Mouse (Mus musculus) forebrain, postnatal 0 days (tissue): ENCODE measurements at regions not wholly inside any gene's neighbourhood (a gene's known extent, or its start where the extent isn't known, plus 50 kb on each side); places are given as distances from the start of the nearest gene placed in this dataset.

Experiments used
- ATAC-seq: fragments of 200-750 bp; cut with Nextera tagmentation; 2 replicates; pipeline ENCODE4 v1.8.0; 2017; ENCODE audit warnings: mild to moderate bottlenecking, moderate library complexity
- DNase-seq: peaks from one replicate; pipeline ENCODE4 v3.0.0-alpha.2; 2015
- H3K27ac ChIP-seq: fragments of 300-500 bp; sonication (generic); 2 replicates; pipeline ENCODE4 v1.5.1; 2014; ENCODE audit warnings: low read depth, mild to moderate bottlenecking, antibody characterized with exemption, low read length, moderate library complexity, mixed read lengths
- H3K27me3 ChIP-seq: fragments of 300-500 bp; sonication (generic); 2 replicates; pipeline ENCODE4 v1.6.1; 2014; ENCODE audit warnings: mild to moderate bottlenecking, low read length, mixed read lengths; ENCODE audit not compliant: insufficient read depth
- H3K36me3 ChIP-seq: fragments of 300-500 bp; sonication (generic); 2 replicates; pipeline ENCODE4 v1.6.1; 2014; ENCODE audit warnings: mild to moderate bottlenecking, moderate library complexity; ENCODE audit not compliant: insufficient read depth
- H3K4me1 ChIP-seq: fragments of 300-500 bp; sonication (generic); 2 replicates; pipeline ENCODE4 v1.6.1; 2014; ENCODE audit warnings: antibody characterized with exemption; ENCODE audit not compliant: insufficient read depth
- H3K4me2 ChIP-seq: fragments of 300-500 bp; sonication (generic); 2 replicates; pipeline ENCODE4 v1.6.1; 2014; ENCODE audit warnings: low read depth, mild to moderate bottlenecking, moderate library complexity
- H3K4me3 ChIP-seq: fragments of 300-500 bp; sonication (generic); 2 replicates; pipeline ENCODE4 v1.5.1; 2014; ENCODE audit warnings: low read depth, low read length, mixed read lengths
- H3K9ac ChIP-seq: fragments of 300-500 bp; sonication (generic); 2 replicates; pipeline ENCODE4 v1.6.1; 2014; ENCODE audit warnings: mild to moderate bottlenecking
- H3K9me3 ChIP-seq: fragments of 300-500 bp; sonication (generic); 2 replicates; pipeline ENCODE4 v1.6.1; 2016; ENCODE audit warnings: low read length
- CTCF ChIP-seq: sonication (generic); IDR thresholded peaks from 2 replicates; pipeline ENCODE4 v1.5.1; 2016; ENCODE audit warnings: antibody characterized with exemption, control low read depth, low read depth
- WGBS: fragments of 180-500 bp; shearing (Covaris S2); extraction: QIAGEN DNeasy Blood & Tissue Kit; methylation state at CpG from one replicate; pipeline ENCODE4 v1.1.7; 2014; 5-methylcytosine and 5-hydroxymethylcytosine counted together

DNA sequence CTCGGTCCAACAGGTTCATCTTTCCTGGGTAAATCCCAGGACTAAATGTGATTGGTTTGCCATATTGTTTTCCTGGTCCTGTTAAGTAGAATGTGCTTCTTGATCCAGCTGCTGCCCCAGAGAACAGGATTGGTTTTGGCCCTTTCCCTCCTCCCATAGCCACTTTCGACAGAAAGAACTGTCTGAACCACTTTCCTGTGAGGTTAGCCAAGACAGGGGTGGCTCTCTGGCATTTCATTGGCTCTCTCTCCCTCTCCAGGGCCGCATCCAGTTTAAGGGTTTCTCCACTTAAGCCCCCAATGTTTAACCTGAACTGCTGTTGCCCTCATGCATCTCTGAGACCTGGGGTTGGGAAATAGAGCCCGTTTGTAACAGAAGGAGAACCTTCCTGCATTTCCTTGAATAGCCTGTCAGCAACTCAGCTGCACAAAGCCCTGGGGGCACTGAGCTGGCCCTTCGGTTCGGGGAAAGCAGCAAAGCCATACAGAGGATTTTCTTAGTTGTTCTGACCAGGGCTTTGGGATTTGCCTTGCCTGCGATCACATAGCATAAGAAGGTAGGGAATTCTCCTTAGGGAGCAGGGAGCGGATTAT, 109.7 kb downstream of the Snx19 start:
- Histone ChIP-seq H3K27me3 (no peaks in the 10 kb centered on the region), H3K4me2 (no peak overlapping the region), H3K4me1 (peaks cover 15% of the 10 kb centered on the region), H3K27ac (no peak overlapping the region), H3K36me3 (no peaks in the 10 kb centered on the region), H3K9ac (no peak overlapping the region), H3K9me3 (no peaks in the 10 kb centered on the region), H3K4me3 (no peak overlapping the region)
- ATAC-seq: no peak
- 53% methylated on average over 8 of the region's 8 CpGs for WGBS
- DNase-seq: no peak
- no peak for TF ChIP-seq CTCF

- 62% methylated on average over 4 of the region's 4 CpGs for WGBS
- Histone ChIP-seq H3K4me3 (no peak overlapping the region), H3K4me2 (no peak overlapping the region), H3K27ac (peak overlapping the region; percentile 64; the same call in 1 of the 2 replicates), H3K4me1 (peaks cover 15% of the 10 kb centered on the region), H3K9ac (no peak overlapping the region), H3K36me3 (no peaks in the 10 kb centered on the region), H3K9me3 (no peaks in the 10 kb centered on the region), H3K27me3 (no peaks in the 10 kb centered on the region)
- no peak for DNase-seq
- TF ChIP-seq CTCF: no peak
- ATAC-seq: no peak
These were observed 108.1 kb downstream of the Snx19 start for GRCm38 (mm10) chr9:30534961-30535360.

GRCm38 (mm10) chr9:30533780-30534343, 107.0 kb downstream of the Snx19 start:
- peak overlapping the region; percentile 19; the same call in 1 of the 2 replicates for H3K4me2 ChIP-seq
- H3K36me3 ChIP-seq: no peaks in the 10 kb centered on the region
- H3K9me3 ChIP-seq: no peaks in the 10 kb centered on the region
- no peak overlapping the region for H3K9ac ChIP-seq
- H3K4me1 ChIP-seq: peaks cover 15% of the 10 kb centered on the region
- DNase-seq (peak; percentile 86), ATAC-seq (peak; percentile 97)
- 17% methylated on average over 11 of the region's 11 CpGs for WGBS
- no peak for TF ChIP-seq CTCF
- no peaks in the 10 kb centered on the region for H3K27me3 ChIP-seq
- peak overlapping the region; percentile 73 for H3K27ac ChIP-seq
- H3K4me3 ChIP-seq: no peak overlapping the region

- ATAC-seq (no peak), DNase-seq (no peak)
- Histone ChIP-seq H3K9ac (no peak overlapping the region), H3K4me1 (peaks cover 15% of the 10 kb centered on the region), H3K4me3 (no peak overlapping the region), H3K9me3 (no peaks in the 10 kb centered on the region), H3K36me3 (no peaks in the 10 kb centered on the region), H3K27ac (peak overlapping the region; percentile 73), H3K4me2 (no peak overlapping the region; the same call in 1 of the 2 replicates), H3K27me3 (no peaks in the 10 kb centered on the region)
- TF ChIP-seq CTCF: no peak
- WGBS: 62% methylated on average over 9 of the region's 9 CpGs
These were observed 106.3 kb downstream of the Snx19 start for GRCm38 (mm10) chr9:30533091-30533779.

DNA sequence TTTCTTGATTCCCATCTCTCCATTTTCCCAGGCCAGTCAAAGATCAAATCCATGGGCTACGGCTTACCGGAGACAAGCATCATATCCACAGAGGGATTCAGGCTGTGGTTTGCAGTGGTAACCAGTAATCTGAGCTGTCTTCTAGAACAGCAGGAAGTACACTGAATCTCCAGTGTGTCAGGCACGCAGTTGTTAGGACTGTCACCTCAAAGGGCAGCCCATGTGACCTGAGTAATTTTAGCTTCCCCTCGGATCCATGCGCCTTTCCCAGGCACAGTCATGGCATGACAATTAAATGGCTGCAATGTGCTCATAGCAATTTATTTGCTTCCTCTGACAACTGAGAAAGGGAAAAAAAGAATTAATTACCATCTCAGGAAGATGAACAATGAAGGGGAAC, 98.2 kb downstream of the Snx19 start:
- 70% methylated on average over 5 of the region's 5 CpGs for WGBS
- no peaks in the 10 kb centered on the region for H3K36me3 ChIP-seq
- no peaks in the 10 kb centered on the region for H3K27me3 ChIP-seq
- H3K27ac ChIP-seq: no peak overlapping the region
- ATAC-seq (peak; percentile 25; the same call in 1 of the 2 replicates), DNase-seq (no peak)
- no peak for TF ChIP-seq CTCF
- H3K4me1 ChIP-seq: no peaks in the 10 kb centered on the region
- H3K9ac ChIP-seq: no peak overlapping the region
- no peaks in the 10 kb centered on the region for H3K9me3 ChIP-seq
- H3K4me3 ChIP-seq: no peak overlapping the region
- no peak overlapping the region for H3K4me2 ChIP-seq

DNA sequence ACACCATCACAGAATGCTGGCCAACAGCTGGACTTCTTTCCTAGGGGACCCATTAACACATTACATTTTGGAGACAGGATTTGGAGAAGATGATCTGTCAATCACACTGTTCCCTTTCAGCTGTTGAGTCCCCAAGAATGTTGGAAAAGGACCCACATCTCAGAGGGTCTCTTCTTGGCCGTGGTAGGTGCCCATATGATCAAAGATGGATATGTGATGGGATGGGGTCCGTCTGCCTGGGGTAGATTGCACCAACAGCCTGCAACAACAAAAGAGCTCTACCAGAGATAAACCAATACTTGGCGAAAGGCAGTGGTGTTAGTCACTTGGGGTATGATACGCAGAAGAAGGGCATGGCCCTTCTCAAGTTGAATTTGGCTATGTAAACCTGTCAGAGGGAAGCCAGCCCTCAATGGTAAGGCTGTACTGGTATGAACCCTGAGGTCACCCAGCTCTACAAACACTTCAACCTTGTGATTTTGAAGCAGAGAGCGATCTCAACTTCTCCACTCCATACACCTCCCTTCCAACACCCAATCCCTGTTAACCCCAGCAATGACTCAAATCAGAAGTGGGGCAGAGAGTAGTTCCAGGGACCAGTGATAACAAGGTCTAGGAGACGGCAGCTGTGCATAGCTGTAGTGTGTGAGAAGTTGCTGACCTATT, 97.6 kb downstream of the Snx19 start:
- Histone ChIP-seq H3K9ac (no peak overlapping the region), H3K4me3 (no peak overlapping the region), H3K27ac (no peak overlapping the region), H3K36me3 (no peaks in the 10 kb centered on the region), H3K4me2 (no peak overlapping the region), H3K9me3 (no peaks in the 10 kb centered on the region), H3K27me3 (no peaks in the 10 kb centered on the region), H3K4me1 (no peaks in the 10 kb centered on the region)
- ATAC-seq (no peak), DNase-seq (no peak)
- no peak for TF ChIP-seq CTCF
- WGBS: 91% methylated on average over 6 of the region's 6 CpGs

- Histone ChIP-seq H3K4me1 (no peaks in the 10 kb centered on the region), H3K4me3 (no peak overlapping the region), H3K27ac (no peak overlapping the region), H3K9me3 (no peaks in the 10 kb centered on the region), H3K9ac (no peak overlapping the region), H3K4me2 (no peak overlapping the region), H3K27me3 (no peaks in the 10 kb centered on the region), H3K36me3 (no peaks in the 10 kb centered on the region)
- no peak for ATAC-seq
- 87% methylated on average over 2 of the region's 2 CpGs for WGBS
- TF ChIP-seq CTCF: no peak
- no peak for DNase-seq
These were observed 96.9 kb downstream of the Snx19 start for GRCm38 (mm10) chr9:30523852-30524251.
